In the genomic region with DNA sequence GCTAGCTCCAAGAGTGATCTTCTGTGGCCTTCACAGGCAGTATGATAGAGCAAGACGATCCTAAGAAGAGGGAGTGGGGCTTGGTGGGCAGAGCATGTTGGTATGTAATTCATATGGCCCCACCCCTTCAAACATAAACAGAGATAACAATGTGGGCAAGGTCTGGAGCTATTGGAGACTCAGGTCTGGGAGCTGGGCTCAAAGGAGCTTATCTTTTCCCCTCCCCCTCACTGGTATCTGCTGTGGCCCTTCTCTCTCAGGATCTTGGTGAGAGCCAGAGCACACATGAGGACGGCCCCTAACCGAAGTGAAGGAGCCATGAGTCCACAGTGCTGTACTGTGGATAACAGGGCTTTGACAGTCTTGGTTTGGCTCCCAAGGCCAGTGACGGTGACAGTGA, we compare ENCODE assay signal across 16 mouse cellular contexts.
A peak's percentile ranks its signal among the peaks of the same experiment; 100 is the strongest.
DNase-seq lines count a peak whose midpoint lies in the region; ATAC-seq and TF ChIP-seq lines count a peak whose summit lies in the region.
"Had no signal": no experiment of that assay in that cellular context is flagged by ENCODE, and none has a peak within 500 bp of the region (broad histone marks: within the 10 kb centered on the region; RNA-seq: fewer than 3 reads in every experiment).

No protein-coding gene starts in this region.

- no peak overlapping the region; the same call in 1 of the 2 replicates for H3K27ac ChIP-seq in heart, embryonic 11.5 days (ENCODE audit: low read depth, low read length)
- peak overlapping the region; percentile 74 for H3K27ac ChIP-seq in lung, embryonic 16.5 days (ENCODE audit: low read length)
- H3K27ac ChIP-seq in hindbrain, embryonic 14.5 days: 0 out of 2 replicates have a peak overlapping the region, but pooled peaks have one; percentile 26
- H3K27ac ChIP-seq in stomach, embryonic 15.5 days: no peak overlapping the region
- H3K27ac ChIP-seq: heart, embryonic 15.5 days; hindbrain, embryonic 15.5 days had no signal

- H3K27me3 ChIP-seq in heart, embryonic 11.5 days (ENCODE audit: control insufficient read depth, insufficient read depth, low read length): no peaks in the 10 kb centered on the region
- no peaks in the 10 kb centered on the region for H3K27me3 ChIP-seq in lung, embryonic 16.5 days (ENCODE audit: control insufficient read depth, insufficient read depth, low read depth, low read length)
- H3K27me3 ChIP-seq in hindbrain, embryonic 14.5 days (ENCODE audit: control insufficient read depth, insufficient read depth, low read length): no peaks in the 10 kb centered on the region
- H3K27me3 ChIP-seq in stomach, embryonic 15.5 days (replicated peaks): no peaks in the 10 kb centered on the region
- H3K27me3 ChIP-seq: heart, embryonic 15.5 days; hindbrain, embryonic 15.5 days had no signal

- no peak for TF ChIP-seq CTCF in lung, adult 2 months (IDR thresholded peaks at IDR 0.05; ENCODE audit: insufficient read depth, low read length)

- peaks cover 16% of the 10 kb centered on the region for H3K4me1 ChIP-seq in heart, embryonic 11.5 days (ENCODE audit: control insufficient read depth, insufficient read depth, low read length)
- peaks cover 11% of the 10 kb centered on the region for H3K4me1 ChIP-seq in lung, embryonic 16.5 days (replicated peaks; ENCODE audit: control insufficient read depth, insufficient read depth, low read length)
- H3K4me1 ChIP-seq in lung, adult 2 months (ENCODE audit: control insufficient read depth, insufficient read depth, low read length): 0 out of 2 replicates have a peak, but pooled peaks cover 2% of the 10 kb centered on the region
- H3K4me1 ChIP-seq in hindbrain, embryonic 14.5 days (replicated peaks; ENCODE audit: control insufficient read depth, insufficient read depth, low read length): peaks cover 37% of the 10 kb centered on the region
- peaks cover 18% of the 10 kb centered on the region; the same call in 1 of the 2 replicates for H3K4me1 ChIP-seq in stomach, embryonic 15.5 days

- WGBS in heart, embryonic 11.5 days (ENCODE audit: insufficient replicate concordance): 27% methylated on average over 4 of the region's 4 CpGs
- 40% methylated on average over 4 of the region's 4 CpGs for WGBS in lung, embryonic 16.5 days
- 46% methylated on average over 4 of the region's 4 CpGs for WGBS in lung, adult 2 months
- whole genome bisulfite sequencing in hindbrain, embryonic 14.5 days: 73% methylated on average over 4 of the region's 4 CpGs
- 50% methylated on average over 4 of the region's 4 CpGs for WGBS in stomach, embryonic 15.5 days

- no peak overlapping the region for H3K4me3 ChIP-seq in heart, embryonic 11.5 days (ENCODE audit: low read depth, low read length)
- H3K4me3 ChIP-seq in lung, embryonic 16.5 days (ENCODE audit: low read length): no peak overlapping the region
- no peak overlapping the region for H3K4me3 ChIP-seq in lung, adult 2 months (replicated peaks; ENCODE audit: extremely low read depth, low read depth, low read length)
- no peak overlapping the region for H3K4me3 ChIP-seq in hindbrain, embryonic 14.5 days (replicated peaks; ENCODE audit: low read length)
- no peak overlapping the region for H3K4me3 ChIP-seq in stomach, embryonic 15.5 days (replicated peaks)
- H3K4me3 ChIP-seq: erythroblast, embryonic 14.5 days; heart, embryonic 15.5 days; hindbrain, embryonic 15.5 days had no signal

- ATAC-seq in heart, embryonic 11.5 days (replicated peaks; ENCODE audit: insufficient number of reproducible peaks, low FRiP score, low TSS enrichment): 0 out of 2 replicates have a peak, but pooled peaks have one; percentile 43
- ATAC-seq in lung, embryonic 16.5 days (ENCODE audit: low read depth): no peak
- no peak for ATAC-seq in hindbrain, embryonic 14.5 days (ENCODE audit: low FRiP score)
- ATAC-seq in stomach, embryonic 15.5 days (ENCODE audit: insufficient read depth, low FRiP score, low read depth): peak; percentile 52; the same call in 1 of the 2 replicates
- ATAC-seq: forebrain, embryonic 16.5 days had no signal

- H3K9me3 ChIP-seq in heart, embryonic 11.5 days (replicated peaks; ENCODE audit: control insufficient read depth, low read length): no peaks in the 10 kb centered on the region
- no peaks in the 10 kb centered on the region for H3K9me3 ChIP-seq in lung, embryonic 16.5 days (ENCODE audit: control insufficient read depth, low read length)
- H3K9me3 ChIP-seq in hindbrain, embryonic 14.5 days (ENCODE audit: control insufficient read depth, low read length): no peaks in the 10 kb centered on the region
- H3K9me3 ChIP-seq in stomach, embryonic 15.5 days: no peaks in the 10 kb centered on the region
- H3K9me3 ChIP-seq: heart, embryonic 15.5 days; hindbrain, embryonic 15.5 days had no signal

- no peaks in the 10 kb centered on the region for H3K36me3 ChIP-seq in heart, embryonic 11.5 days (ENCODE audit: control insufficient read depth, insufficient read depth, low read length)
- H3K36me3 ChIP-seq in lung, embryonic 16.5 days (ENCODE audit: control insufficient read depth, insufficient read depth, low read length): no peaks in the 10 kb centered on the region
- no peaks in the 10 kb centered on the region for H3K36me3 ChIP-seq in hindbrain, embryonic 14.5 days (replicated peaks; ENCODE audit: control insufficient read depth, insufficient read depth)
- H3K36me3 ChIP-seq in stomach, embryonic 15.5 days: no peaks in the 10 kb centered on the region
- H3K36me3 ChIP-seq: heart, embryonic 15.5 days; hindbrain, embryonic 15.5 days had no signal

- no peak overlapping the region for H3K4me2 ChIP-seq in heart, embryonic 11.5 days
- H3K4me2 ChIP-seq in lung, embryonic 16.5 days (ENCODE audit: low read depth, low read length): no peak overlapping the region
- no peak overlapping the region for H3K4me2 ChIP-seq in hindbrain, embryonic 14.5 days (replicated peaks)
- H3K4me2 ChIP-seq in stomach, embryonic 15.5 days: no peak overlapping the region
- H3K4me2 ChIP-seq: heart, embryonic 15.5 days; hindbrain, embryonic 15.5 days had no signal

- DNase-seq in heart, postnatal 14 days: no peak
- DNase-seq in lung, adult 2 months: no peak
- DNase-seq in hindbrain, embryonic 14.5 days (ENCODE audit: low spot score): no peak
- DNase-seq in layer of hippocampus, postnatal 36 days: no peak
- DNase-seq: adrenal gland, postnatal 10 days; cerebellum, adult 18-20 months; cerebellum, postnatal 36 days; kidney, adult 9 months; thymus, postnatal 36 days had no signal

- intact Hi-C loops in heart, postnatal 14 days (cut with DNase I): no loop called here

- TF ChIP-seq POLR2A in lung, adult 2 months (IDR thresholded peaks at IDR 0.05; ENCODE audit: borderline replicate concordance, extremely low read depth, low read depth, low read length): no peak

- H3K9ac ChIP-seq in heart, embryonic 11.5 days (ENCODE audit: low read depth, low read length): no peak overlapping the region
- no peak overlapping the region for H3K9ac ChIP-seq in lung, embryonic 16.5 days (ENCODE audit: low read length)
- H3K9ac ChIP-seq in hindbrain, embryonic 14.5 days: no peak overlapping the region
- no peak overlapping the region for H3K9ac ChIP-seq in stomach, embryonic 15.5 days
- H3K9ac ChIP-seq: heart, embryonic 15.5 days; hindbrain, embryonic 15.5 days had no signal

Comparison
In these comparisons a context has a peak if more than half of its experiments do, and no peak if none do; other contexts are left out.
1. ATAC-seq: peak in heart, embryonic 11.5 days (single experiment) and stomach, embryonic 15.5 days (single experiment); none in lung, embryonic 16.5 days (single experiment) and hindbrain, embryonic 14.5 days (single experiment).
2. H3K27ac ChIP-seq: peak in lung, embryonic 16.5 days (single experiment) and hindbrain, embryonic 14.5 days (single experiment); none in heart, embryonic 11.5 days (single experiment) and stomach, embryonic 15.5 days (single experiment).